20 mouse cellular contexts compared by ENCODE assay signal in the genomic region with DNA sequence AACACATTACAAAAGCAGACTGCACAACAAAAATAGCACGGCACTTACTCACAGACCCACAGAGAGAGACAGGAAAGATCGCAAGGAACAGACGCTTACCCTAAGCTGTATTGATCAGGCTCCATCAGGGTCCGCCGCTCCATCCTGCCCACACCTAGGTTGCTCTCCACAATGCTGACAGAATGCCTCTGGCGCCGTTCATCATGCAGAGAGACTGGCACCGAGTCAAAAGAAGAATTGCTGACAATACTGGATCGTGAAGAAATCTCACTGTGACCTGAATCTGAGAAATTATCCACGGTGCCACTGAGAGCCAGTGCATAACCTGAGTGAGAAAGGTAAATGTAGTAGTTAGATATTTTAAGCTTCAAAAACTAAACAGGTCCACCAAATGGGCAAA.
DNase-seq lines count a peak whose midpoint lies in the region; ATAC-seq and TF ChIP-seq lines count a peak whose summit lies in the region.
"Had no signal": no experiment of that assay in that cellular context is flagged by ENCODE, and none has a peak within 500 bp of the region (broad histone marks: within the 10 kb centered on the region; RNA-seq: fewer than 3 reads in every experiment).

No protein-coding gene starts in this region.

- H3K27me3 ChIP-seq in hindbrain, postnatal 0 days (ENCODE audit: insufficient read depth, low read length): no peaks in the 10 kb centered on the region
- H3K27me3 ChIP-seq in hindbrain, embryonic 14.5 days (ENCODE audit: control insufficient read depth, insufficient read depth, low read length): no peaks in the 10 kb centered on the region
- H3K27me3 ChIP-seq in midbrain, postnatal 0 days (ENCODE audit: insufficient read depth, low read length): no peaks in the 10 kb centered on the region
- H3K27me3 ChIP-seq in midbrain, embryonic 10.5 days (ENCODE audit: low read depth, poor library complexity, severe bottlenecking): no peaks in the 10 kb centered on the region
- H3K27me3 ChIP-seq: CH12.LX; embryonic facial prominence, embryonic 13.5 days; forebrain, embryonic 12.5 days; midbrain, embryonic 12.5 days; neural tube, embryonic 12.5 days had no signal

- H3K4me3 ChIP-seq in hindbrain, postnatal 0 days (ENCODE audit: low read length): no peak overlapping the region
- no peak overlapping the region for H3K4me3 ChIP-seq in hindbrain, embryonic 14.5 days (replicated peaks; ENCODE audit: low read length)
- H3K4me3 ChIP-seq in midbrain, postnatal 0 days (ENCODE audit: low read depth, low read length): no peak overlapping the region
- H3K4me3 ChIP-seq in midbrain, embryonic 10.5 days: no peak overlapping the region
- H3K4me3 ChIP-seq: embryonic facial prominence, embryonic 13.5 days; erythroblast, embryonic 14.5 days; forebrain, embryonic 12.5 days; gastrocnemius, adult 2 months; midbrain, embryonic 12.5 days; neural tube, embryonic 12.5 days had no signal

- no peak for TF ChIP-seq CTCF in hindbrain, postnatal 0 days (IDR thresholded peaks at IDR 0.05; ENCODE audit: low read depth)
- no peak for TF ChIP-seq CTCF in midbrain, postnatal 0 days (IDR thresholded peaks at IDR 0.05)

- H3K4me1 ChIP-seq in hindbrain, postnatal 0 days (ENCODE audit: insufficient read depth, low read length): no peaks in the 10 kb centered on the region
- H3K4me1 ChIP-seq in hindbrain, embryonic 14.5 days (replicated peaks; ENCODE audit: control insufficient read depth, insufficient read depth, low read length): no peaks in the 10 kb centered on the region
- H3K4me1 ChIP-seq in midbrain, postnatal 0 days (ENCODE audit: insufficient read depth, low read length): no peaks in the 10 kb centered on the region
- H3K4me1 ChIP-seq in midbrain, embryonic 10.5 days: no peaks in the 10 kb centered on the region
- H3K4me1 ChIP-seq: embryonic facial prominence, embryonic 13.5 days; forebrain, embryonic 12.5 days; midbrain, embryonic 12.5 days; neural tube, embryonic 12.5 days had no signal

- H3K9me3 ChIP-seq in hindbrain, postnatal 0 days (ENCODE audit: low read length): no peaks in the 10 kb centered on the region
- no peaks in the 10 kb centered on the region for H3K9me3 ChIP-seq in hindbrain, embryonic 14.5 days (ENCODE audit: control insufficient read depth, low read length)
- H3K9me3 ChIP-seq in midbrain, postnatal 0 days (ENCODE audit: low read length): no peaks in the 10 kb centered on the region
- no peaks in the 10 kb centered on the region for H3K9me3 ChIP-seq in midbrain, embryonic 10.5 days (replicated peaks)
- H3K9me3 ChIP-seq: embryonic facial prominence, embryonic 13.5 days; forebrain, embryonic 12.5 days; midbrain, embryonic 12.5 days; neural tube, embryonic 12.5 days had no signal

- WGBS in hindbrain, postnatal 0 days: 71% methylated on average over 10 of the region's 10 CpGs
- 84% methylated on average over 10 of the region's 10 CpGs for WGBS in hindbrain, embryonic 14.5 days
- 86% methylated on average over 10 of the region's 10 CpGs for WGBS in midbrain, postnatal 0 days
- 89% methylated on average over 10 of the region's 10 CpGs for WGBS in midbrain, embryonic 10.5 days

- ATAC-seq in hindbrain, postnatal 0 days: no peak
- ATAC-seq in hindbrain, embryonic 14.5 days (ENCODE audit: low FRiP score): no peak
- ATAC-seq in midbrain, postnatal 0 days (ENCODE audit: low FRiP score): no peak
- ATAC-seq: lung, postnatal 0 days had no signal

- H3K9ac ChIP-seq in hindbrain, postnatal 0 days (replicated peaks; ENCODE audit: low read length): no peak overlapping the region
- H3K9ac ChIP-seq in hindbrain, embryonic 14.5 days: no peak overlapping the region
- H3K9ac ChIP-seq in midbrain, postnatal 0 days (replicated peaks; ENCODE audit: low read length, poor library complexity, severe bottlenecking): no peak overlapping the region
- H3K9ac ChIP-seq: embryonic facial prominence, embryonic 13.5 days; forebrain, embryonic 12.5 days; midbrain, embryonic 12.5 days; neural tube, embryonic 12.5 days had no signal

- DNase-seq in hindbrain, postnatal 0 days (ENCODE audit: low spot score): peak; percentile 11
- no peak for DNase-seq in hindbrain, embryonic 14.5 days (ENCODE audit: low spot score)
- DNase-seq in cerebellum, adult 18-20 months: peak; percentile 68 to 74
- peak; percentile 54 to 65 for DNase-seq in cerebellum, postnatal 10 days
- no peak for DNase-seq in thymus, postnatal 4 days
- DNase-seq in midbrain, postnatal 0 days (ENCODE audit: low spot score): no peak
- DNase-seq in midbrain, embryonic 10.5 days (ENCODE audit: low spot score): no peak
- DNase-seq: adrenal gland, adult 2 months; B cell, adult 2 months; gastrocnemius, adult 2 months; kidney, adult 11 months; right cerebral cortex, postnatal 14 days had no signal

- no peak overlapping the region for H3K4me2 ChIP-seq in hindbrain, postnatal 0 days (ENCODE audit: low read depth, low read length)
- H3K4me2 ChIP-seq in hindbrain, embryonic 14.5 days (replicated peaks): no peak overlapping the region
- H3K4me2 ChIP-seq in midbrain, postnatal 0 days (ENCODE audit: low read depth, low read length, poor library complexity, severe bottlenecking): no peak overlapping the region
- H3K4me2 ChIP-seq: embryonic facial prominence, embryonic 13.5 days; forebrain, embryonic 12.5 days; heart, embryonic 11.5 days; midbrain, embryonic 12.5 days; neural tube, embryonic 12.5 days had no signal

- no peak overlapping the region for H3K27ac ChIP-seq in hindbrain, postnatal 0 days
- no peak overlapping the region for H3K27ac ChIP-seq in hindbrain, embryonic 14.5 days
- no peak overlapping the region for H3K27ac ChIP-seq in midbrain, postnatal 0 days (ENCODE audit: low read depth, low read length)
- H3K27ac ChIP-seq in midbrain, embryonic 10.5 days (replicated peaks): no peak overlapping the region
- H3K27ac ChIP-seq: embryonic facial prominence, embryonic 13.5 days; forebrain, embryonic 12.5 days; gastrocnemius, adult 2 months; midbrain, embryonic 12.5 days; neural tube, embryonic 12.5 days had no signal

- H3K36me3 ChIP-seq in hindbrain, postnatal 0 days (ENCODE audit: insufficient read depth, low read length): peaks cover 24% of the 10 kb centered on the region; the same call in 1 of the 2 replicates
- peaks cover 63% of the 10 kb centered on the region for H3K36me3 ChIP-seq in hindbrain, embryonic 14.5 days (replicated peaks; ENCODE audit: control insufficient read depth, insufficient read depth)
- H3K36me3 ChIP-seq in midbrain, postnatal 0 days (ENCODE audit: insufficient read depth, low read length): peaks cover 40% of the 10 kb centered on the region
- H3K36me3 ChIP-seq in midbrain, embryonic 10.5 days: peaks cover 48% of the 10 kb centered on the region

Comparison
In these comparisons a context has a peak if more than half of its experiments do, and no peak if none do; other contexts are left out.
1. DNase-seq: peak in hindbrain, postnatal 0 days (single experiment), cerebellum, adult 18-20 months (2 of 2) and cerebellum, postnatal 10 days (2 of 2); none in hindbrain, embryonic 14.5 days (single experiment), thymus, postnatal 4 days (single experiment), midbrain, postnatal 0 days (single experiment) and midbrain, embryonic 10.5 days (single experiment).